Mouse (Mus musculus) limb, embryonic 13.5 days (tissue): ENCODE measurements around the gene OR5BS1P. TPM values are rescaled to one million over a fixed set of nuclear protein-coding genes. Genes with fewer than 3 reads are reported as not detected.

Source experiments
- ATAC-seq: fragments of 200-750 bp; cut with Nextera tagmentation; 2 replicates; pipeline ENCODE4 v1.8.0; 2017; ENCODE audit warnings: low read depth, moderate number of reproducible peaks, moderate TSS enrichment; ENCODE audit not compliant: low FRiP score
- H3K27ac ChIP-seq: fragments of 300-500 bp; sonication (generic); 2 replicates; pipeline ENCODE4 v1.5.1; 2015; ENCODE audit warnings: inconsistent platforms, mild to moderate bottlenecking, moderate library complexity
- H3K27me3 ChIP-seq: fragments of 300-500 bp; sonication (generic); 2 replicates; pipeline ENCODE4 v1.6.1; 2015; ENCODE audit warnings: mild to moderate bottlenecking, inconsistent platforms
- H3K36me3 ChIP-seq: fragments of 300-500 bp; sonication (generic); 2 replicates; pipeline ENCODE4 v1.6.1; 2015; ENCODE audit warnings: inconsistent platforms, mild to moderate bottlenecking, moderate library complexity
- H3K4me1 ChIP-seq: fragments of 300-500 bp; sonication (generic); 2 replicates; pipeline ENCODE4 v1.6.1; 2015; ENCODE audit warnings: inconsistent platforms
- H3K4me2 ChIP-seq: fragments of 300-500 bp; sonication (generic); replicated peaks from 2 replicates; pipeline ENCODE4 v1.6.1; 2015; ENCODE audit warnings: inconsistent platforms, mild to moderate bottlenecking, moderate library complexity
- H3K4me3 ChIP-seq: fragments of 300-500 bp; sonication (generic); 2 replicates; pipeline ENCODE4 v1.5.1; 2015; ENCODE audit warnings: moderate library complexity, mild to moderate bottlenecking, inconsistent platforms
- H3K9ac ChIP-seq: fragments of 300-500 bp; sonication (generic); 2 replicates; pipeline ENCODE4 v1.6.1; 2015; ENCODE audit warnings: mild to moderate bottlenecking, inconsistent platforms
- H3K9me3 ChIP-seq: fragments of 300-500 bp; sonication (generic); 2 replicates; pipeline ENCODE4 v1.6.1; 2016; ENCODE audit warnings: inconsistent platforms
- WGBS: fragments of 180-500 bp; shearing (Covaris S2); methylation state at CpG from one replicate; pipeline ENCODE4 v1.1.7; 2015; 5-methylcytosine and 5-hydroxymethylcytosine counted together
- microRNA-seq: library from miRNA; unstranded; fragments of <30 nt; microRNA quantifications from one replicate; pipeline ENCODE4, GENCODE M21; 2016
- polyA plus RNA-seq: library from polyadenylated mRNA; unstranded; fragments of >200 nt; fragmentation: Nextera tagmentation; extraction: Ambion mirVana; gene quantifications from 2 replicates; pipeline ENCODE4 v1.2.1, GENCODE M21; 2015

The OR5BS1P gene
- polyA plus RNA-seq, 1 experiment from 2014 or later = not detected

- Histone ChIP-seq H3K4me1 (peaks cover 6% of the 10 kb centered on the region), H3K9me3 (no peaks in the 10 kb centered on the region), H3K4me3 (no peak overlapping the region), H3K9ac (no peak overlapping the region), H3K36me3 (peaks cover 92% of the 10 kb centered on the region), H3K27me3 (no peaks in the 10 kb centered on the region), H3K4me2 (no peak overlapping the region), H3K27ac (no peak overlapping the region)
- ATAC-seq = no peak
- WGBS = 93% methylated on average over 5 of the region's 5 CpGs
These were observed 57.5 kb downstream of the OR5BS1P start for GRCm38 (mm10) chr15:98527056-98527771.

DNA sequence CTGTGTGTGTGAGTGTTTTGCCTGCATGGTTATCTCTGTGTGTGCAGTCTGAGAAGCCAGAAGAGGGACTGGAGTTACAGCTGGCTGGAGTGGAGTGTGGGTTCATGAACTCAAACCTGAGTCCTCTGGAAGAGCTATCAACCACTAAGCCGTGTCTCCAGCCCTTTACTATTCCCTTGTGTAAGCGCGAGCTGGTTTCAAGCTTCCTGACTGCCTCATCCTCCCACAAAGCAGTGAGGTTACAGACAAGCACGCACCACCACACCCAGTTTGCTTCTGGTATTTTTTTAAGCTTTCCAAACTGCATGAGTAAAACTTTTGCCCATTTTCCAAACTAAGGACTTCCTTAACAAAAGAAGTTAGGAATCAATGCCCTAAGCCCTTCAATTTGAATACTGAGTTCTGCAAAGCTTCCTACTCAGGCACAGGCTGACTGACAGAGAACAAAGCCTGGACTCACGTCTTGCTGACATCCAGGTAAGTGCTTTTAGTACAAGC lies 58.4 kb downstream of the OR5BS1P start:
- peaks cover 13% of the 10 kb centered on the region for H3K4me1 ChIP-seq
- no peaks in the 10 kb centered on the region for H3K9me3 ChIP-seq
- no peak overlapping the region for H3K9ac ChIP-seq
- no peaks in the 10 kb centered on the region for H3K27me3 ChIP-seq
- WGBS = 86% methylated on average over 5 of the region's 5 CpGs
- H3K4me3 ChIP-seq = no peak overlapping the region
- H3K4me2 ChIP-seq = no peak overlapping the region
- peaks cover 83% of the 10 kb centered on the region for H3K36me3 ChIP-seq
- H3K27ac ChIP-seq = no peak overlapping the region
- ATAC-seq = no peak

Small RNA genes within 50 kb of the gene (microRNA-seq; reads per million reads assigned to microRNA genes)
- not detected for gene Mir1291

Other genes with a start within 250 kb of the OR5BS1P start
- not detected in 2 replicates for gene Gm44579, start 248.9 kb upstream of the OR5BS1P start, polyA plus RNA-seq
- not detected in 2 replicates for gene Olfr287, start 248.8 kb upstream of the OR5BS1P start, polyA plus RNA-seq
- not detected in 2 replicates for gene Olfr286, start 235.4 kb upstream of the OR5BS1P start, polyA plus RNA-seq
- not detected in 2 replicates for gene H1fnt, start 212.6 kb upstream of the OR5BS1P start, polyA plus RNA-seq
- gene Zfp641, start 173.7 kb upstream of the OR5BS1P start, polyA plus RNA-seq = 0.37 and 0.47 TPM in 2 replicates
- gene Olfr285, start 152.5 kb upstream of the OR5BS1P start, polyA plus RNA-seq = not detected in 2 replicates
- not detected in 2 replicates for gene Olfr284, start 128.9 kb upstream of the OR5BS1P start, polyA plus RNA-seq
- gene Olfr283, start 89.0 kb upstream of the OR5BS1P start, polyA plus RNA-seq = not detected in 2 replicates
- gene Olfr282, start 38.7 kb upstream of the OR5BS1P start, polyA plus RNA-seq = not detected in 2 replicates
- gene Olfr281, start 17.3 kb upstream of the OR5BS1P start, polyA plus RNA-seq = not detected in 2 replicates
- gene Lalba, start 12.8 kb downstream of the OR5BS1P start, polyA plus RNA-seq = 0.19 TPM in 1 of 2 replicates, not detected in the other
- gene Olfr279, start 22.5 kb downstream of the OR5BS1P start, polyA plus RNA-seq = not detected in 2 replicates
- 139 and 147 TPM in 2 replicates for gene Kansl2, start 64.4 kb downstream of the OR5BS1P start, polyA plus RNA-seq
- gene Ccnt1, start 101.0 kb downstream of the OR5BS1P start, polyA plus RNA-seq = 57.7 and 62.1 TPM in 2 replicates
- not detected in 2 replicates for gene 4930415O20Rik, start 101.1 kb downstream of the OR5BS1P start, polyA plus RNA-seq
- gene Adcy6, start 140.2 kb downstream of the OR5BS1P start, polyA plus RNA-seq = 16.9 and 17.1 TPM in 2 replicates
- gene Cacnb3, start 160.9 kb downstream of the OR5BS1P start, polyA plus RNA-seq = 43.7 and 48.2 TPM in 2 replicates
- gene Ddx23, start 193.0 kb downstream of the OR5BS1P start, polyA plus RNA-seq = 34.5 and 35.5 TPM in 2 replicates
- gene Rnd1, start 207.6 kb downstream of the OR5BS1P start, polyA plus RNA-seq = 0.87 and 1.1 TPM in 2 replicates
- gene Ccdc65, start 238.3 kb downstream of the OR5BS1P start, polyA plus RNA-seq = 0.87 and 0.90 TPM in 2 replicates